Mouse (Mus musculus) T-cell, adult 2 months (primary cell): Measurements from ENCODE around the gene Raph1.

Experiments
- DNase-seq: peaks from one replicate; pipeline ENCODE4 v3.0.0; 2022; ENCODE audit warnings: low spot score

Raph1 gene

DNA sequence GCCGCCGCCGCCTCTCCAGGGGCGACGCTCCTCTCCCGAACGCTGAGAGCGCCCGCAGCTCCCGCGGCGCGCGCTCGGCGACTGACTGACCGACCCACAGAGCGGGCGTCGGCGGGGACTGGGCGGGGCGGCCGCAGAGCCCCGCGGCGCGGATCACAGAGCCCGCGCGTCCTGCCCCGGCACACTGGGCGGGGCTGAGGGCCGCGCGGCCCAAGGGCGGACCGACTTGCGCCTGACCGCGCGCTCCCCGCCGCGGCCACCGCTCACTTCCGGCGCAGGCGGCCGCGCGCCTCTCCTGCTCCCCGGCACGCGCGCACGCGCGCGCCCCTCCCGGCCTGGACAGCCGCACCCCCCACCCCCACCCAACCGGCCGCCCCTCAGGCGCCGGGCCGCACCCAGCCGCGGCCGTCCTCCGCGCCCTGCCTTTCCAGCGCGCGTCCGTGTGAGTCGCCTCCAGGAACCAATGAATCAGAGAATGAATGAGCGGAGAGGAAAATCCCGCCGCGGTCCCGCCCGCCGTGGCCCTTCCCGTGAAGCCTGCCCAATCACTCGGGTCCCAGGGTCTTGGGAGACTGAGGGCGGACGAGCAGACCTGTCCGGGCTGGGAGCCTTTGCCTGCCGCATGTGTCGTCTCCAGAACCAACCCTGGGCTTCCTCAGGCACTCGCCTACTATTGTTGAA, at the start of gene Raph1:
TSS of gene Raph1 (minus strand) at position 474 of the 681 bp plus-strand sequence.
- DNase-seq = peak; percentile 32

DNA sequence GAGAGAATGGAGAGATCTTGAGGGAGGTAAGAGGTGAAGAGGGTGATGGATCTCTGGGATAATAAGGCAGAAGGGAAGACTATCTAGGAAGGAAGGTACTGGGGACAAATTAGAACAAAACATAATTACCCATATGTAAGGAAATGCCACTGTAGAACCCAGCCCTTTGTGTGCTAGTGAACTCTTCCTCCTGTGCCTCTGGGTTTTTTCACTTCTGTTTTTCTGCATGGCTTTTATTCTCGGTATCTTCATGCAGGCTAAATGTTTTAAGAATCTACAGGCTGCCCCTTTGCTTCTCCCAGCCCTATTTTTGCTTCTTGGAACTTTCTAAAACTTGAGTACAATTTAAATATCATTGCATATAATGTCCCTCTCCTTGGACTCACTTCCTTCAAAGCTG, 48.8 kb upstream of the Raph1 start:
- no peak for DNase-seq

DNA sequence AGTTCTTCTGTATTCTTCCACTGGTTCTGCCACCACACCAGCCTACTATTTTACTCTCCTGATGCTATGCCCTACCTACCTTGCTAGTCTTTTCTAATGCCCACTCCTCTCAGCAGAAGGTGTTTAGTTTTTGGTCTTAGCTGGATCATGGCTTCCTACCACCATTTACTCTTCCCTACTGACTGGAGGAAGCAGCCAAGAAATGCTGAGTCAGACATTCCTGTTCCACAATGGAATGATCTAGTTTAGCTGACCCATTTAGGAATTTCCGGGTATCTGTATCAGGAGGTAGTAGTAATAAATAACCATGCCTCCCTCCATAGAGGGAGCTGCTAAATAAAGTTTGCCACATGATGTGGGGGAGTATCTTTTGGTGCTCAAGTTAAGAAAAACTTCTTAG, 48.0 kb upstream of the Raph1 start:
- no peak for DNase-seq

DNA sequence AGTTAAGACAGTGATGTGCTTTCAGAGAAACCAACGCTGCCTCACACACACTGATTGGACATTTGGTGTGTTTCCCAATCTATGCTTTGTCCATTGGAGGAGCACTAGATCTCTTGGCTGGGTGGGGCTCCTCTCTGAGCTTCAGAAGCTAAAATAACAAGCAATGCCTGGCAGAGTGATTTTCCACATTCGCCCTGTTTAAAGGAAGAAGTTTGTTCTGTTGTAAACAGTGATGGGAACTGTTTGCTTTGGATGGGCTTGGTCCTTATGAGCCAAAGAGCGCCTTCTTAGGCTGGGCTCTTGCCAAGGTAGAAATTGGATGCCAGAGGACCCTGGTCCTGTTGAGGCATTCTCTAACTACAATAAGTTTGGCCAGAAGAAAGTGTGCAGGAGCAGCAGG, 45.1 kb upstream of the Raph1 start:
- DNase-seq = no peak

DNA sequence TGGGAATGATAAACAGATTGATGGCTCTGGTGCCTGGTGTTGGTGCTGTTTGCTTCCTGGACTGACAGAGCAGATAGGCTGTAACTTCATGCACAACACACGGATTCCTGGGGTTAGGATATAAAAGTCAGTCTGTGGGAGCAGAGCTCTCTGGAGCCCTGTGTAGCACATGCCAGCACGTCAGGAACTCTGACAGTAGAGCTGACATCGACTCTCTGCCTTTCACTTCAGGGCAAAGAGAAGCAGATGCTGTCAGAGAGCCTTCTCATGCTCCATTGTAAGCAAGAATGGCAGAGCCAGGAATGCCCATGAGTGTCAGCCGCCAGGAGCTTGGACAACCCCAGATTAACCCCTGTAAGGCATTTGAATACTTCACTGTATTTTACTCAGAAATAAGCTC, 43.7 kb upstream of the Raph1 start:
- no peak for DNase-seq

DNA sequence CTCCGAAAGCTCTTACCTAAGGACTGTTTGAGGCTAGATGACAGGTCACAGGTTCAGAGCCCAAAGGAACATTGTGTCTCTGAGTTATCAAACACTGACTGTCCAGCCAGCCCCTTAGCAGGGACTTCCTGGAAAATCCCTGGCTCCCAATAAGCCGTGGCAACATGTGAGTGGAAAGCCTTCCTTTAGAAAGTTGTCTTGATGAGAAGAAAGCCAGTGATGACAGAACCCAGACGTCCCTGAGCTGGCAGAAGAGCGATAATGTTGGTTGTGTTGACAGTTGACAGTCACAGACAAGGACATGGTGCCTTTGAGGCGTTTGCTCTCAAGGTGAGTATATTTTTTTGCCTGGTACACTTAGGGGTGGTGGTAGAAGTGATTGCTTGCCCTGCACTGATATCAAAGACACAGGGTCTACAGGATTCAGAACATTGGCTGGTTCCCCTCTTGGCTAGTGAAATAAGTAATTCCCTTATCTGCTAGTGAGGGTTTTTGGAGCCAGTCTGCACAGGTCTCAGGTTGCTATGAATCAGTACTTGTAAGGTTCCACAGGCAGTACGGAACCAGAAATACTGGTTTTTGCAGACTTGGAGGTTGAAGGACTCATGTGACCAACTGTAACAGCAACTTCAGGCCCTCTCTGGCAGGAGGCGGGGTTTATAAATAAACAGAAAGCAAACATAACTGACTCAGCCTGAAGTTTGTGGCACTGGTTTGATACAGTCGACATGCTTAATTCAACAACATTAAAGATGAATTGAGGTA, 42.3 kb upstream of the Raph1 start:
- no peak for DNase-seq

DNA sequence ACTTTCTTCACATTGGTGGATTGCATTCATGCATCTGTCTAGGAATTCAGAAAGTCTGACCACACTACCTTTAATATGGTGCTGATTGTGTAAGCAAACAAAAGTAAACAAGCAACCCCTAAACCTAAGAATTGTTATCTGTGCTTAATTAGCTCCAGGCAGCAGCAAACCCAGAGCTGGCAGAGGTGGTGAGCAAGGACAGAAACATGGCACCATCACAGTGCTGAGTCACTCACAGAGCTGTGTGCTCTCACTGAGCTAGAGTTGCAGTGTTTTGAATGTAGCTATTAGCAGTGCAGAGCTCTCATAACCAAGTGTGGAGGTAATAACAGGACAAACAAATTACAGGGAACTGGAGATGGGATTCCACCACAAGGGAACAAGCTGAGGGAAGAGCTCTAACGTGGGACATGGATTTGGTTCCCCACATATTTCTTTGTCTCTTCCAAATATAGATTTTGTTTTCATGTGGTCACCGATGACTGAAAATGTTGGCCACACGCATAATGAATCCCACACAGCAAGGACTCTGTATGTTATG, 37.6 kb upstream of the Raph1 start:
- no peak for DNase-seq

DNA sequence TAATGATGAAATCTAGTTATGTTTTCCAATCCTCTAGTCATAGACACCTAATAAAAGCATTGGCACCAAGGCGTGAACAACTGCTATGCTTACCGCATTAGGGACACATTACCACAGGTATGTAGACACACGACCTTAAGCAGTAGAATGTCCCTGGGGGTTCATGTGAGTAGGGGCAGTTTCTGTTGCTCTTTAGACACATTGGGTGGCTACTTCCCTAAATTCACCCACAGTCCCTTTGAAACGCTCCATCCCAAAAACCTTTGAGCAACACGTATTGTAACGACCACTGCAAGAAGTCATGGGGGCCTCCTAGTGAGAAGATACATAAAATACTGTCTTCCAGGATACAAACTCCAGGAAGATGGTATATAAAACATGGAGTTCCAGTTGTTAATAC, 33.8 kb upstream of the Raph1 start:
- DNase-seq = no peak

DNA sequence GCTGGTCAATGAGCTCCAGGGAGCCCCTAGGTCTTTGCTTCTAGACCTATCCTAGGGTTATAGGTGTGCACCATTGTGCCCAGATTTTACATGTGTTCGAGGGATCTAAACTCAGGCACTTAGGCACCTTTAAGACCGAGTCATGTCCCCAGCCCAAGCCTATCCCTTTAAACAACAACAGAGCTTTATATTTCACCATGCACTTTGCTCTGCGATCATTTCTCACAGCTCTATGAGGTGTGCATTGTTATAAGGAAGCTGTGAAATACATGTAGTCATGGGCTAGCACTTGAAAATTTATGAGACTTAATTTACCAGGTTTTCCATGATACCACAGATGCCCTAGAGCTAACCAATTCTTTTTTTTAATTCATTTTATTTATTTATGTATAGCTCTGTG, 33.0 kb upstream of the Raph1 start:
- no peak for DNase-seq

DNA sequence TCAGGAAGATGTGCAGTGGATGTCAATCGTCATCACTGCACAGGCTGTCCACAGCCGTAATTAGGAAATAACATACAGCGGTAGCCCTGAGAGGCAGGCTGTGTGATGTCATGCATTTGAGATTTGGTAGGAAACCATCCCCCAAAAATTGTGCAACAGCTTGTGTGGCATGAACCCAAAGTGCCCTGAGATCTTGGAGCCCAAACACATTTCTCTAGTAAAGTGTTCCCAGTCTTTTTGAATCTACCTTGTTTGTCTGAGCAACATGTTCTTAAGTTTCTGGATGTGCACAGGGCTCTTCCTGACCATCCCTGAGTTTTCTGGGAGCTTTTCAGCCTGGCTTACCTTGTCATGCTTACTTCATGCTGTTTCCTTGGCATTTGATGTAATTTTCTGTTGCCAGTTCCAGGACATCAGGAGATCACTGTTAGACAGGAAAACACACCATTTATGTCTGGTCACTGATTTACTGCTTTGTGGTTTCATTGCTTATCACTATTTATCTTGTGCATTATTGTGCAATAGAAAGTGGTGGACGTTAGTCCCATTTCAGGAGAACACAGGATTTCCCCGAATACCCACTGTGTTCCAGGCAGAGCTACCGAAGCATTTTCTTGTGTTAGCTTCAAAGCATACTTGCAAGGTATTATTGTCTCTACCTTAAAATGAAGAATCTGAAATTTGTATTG, 32.3 kb upstream of the Raph1 start:
- no peak for DNase-seq

DNA sequence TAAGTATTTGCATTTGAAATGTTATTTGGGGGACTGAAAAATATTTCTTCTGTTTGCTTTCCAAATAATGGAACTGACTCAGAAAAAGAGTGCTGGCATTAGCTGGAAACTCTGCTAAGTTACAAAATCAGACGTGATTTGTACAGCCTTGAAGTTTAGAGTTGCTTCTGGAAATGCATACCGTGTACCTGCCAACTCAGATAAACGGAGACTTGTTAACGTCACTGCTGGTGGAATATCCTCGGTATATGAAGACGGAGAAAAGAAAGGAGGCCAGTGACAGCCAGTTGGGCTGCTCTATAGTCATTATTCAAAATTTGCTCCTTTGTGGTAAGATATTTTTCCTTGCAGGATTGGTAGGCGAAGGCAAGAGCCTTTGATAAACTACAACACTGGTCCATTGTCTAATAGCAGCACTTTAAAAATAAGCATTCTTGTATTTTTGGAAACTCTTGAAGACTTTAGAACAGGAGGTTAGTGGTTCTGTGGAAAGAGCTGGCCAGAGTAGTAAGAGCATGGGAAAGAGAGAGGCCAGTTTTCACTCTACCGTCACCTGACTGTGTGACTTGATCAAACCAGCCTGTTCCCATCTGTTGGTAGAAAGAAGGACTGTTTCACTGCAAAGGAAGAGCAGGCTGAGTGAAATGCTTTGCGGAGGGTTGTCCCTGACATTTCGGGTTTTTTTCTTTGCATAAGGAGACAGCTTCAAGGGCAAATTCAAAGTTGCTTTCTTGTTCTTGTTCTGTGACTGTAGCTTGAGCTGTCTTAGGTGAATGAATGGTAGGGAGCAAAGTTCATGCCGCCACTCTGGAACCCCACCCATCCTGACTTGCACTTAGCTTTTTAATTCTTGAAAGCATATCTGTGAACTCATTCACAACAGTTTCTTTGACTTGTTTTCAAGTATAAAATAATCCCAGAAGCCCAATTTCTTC, 29.7 kb upstream of the Raph1 start:
- no peak for DNase-seq

DNA sequence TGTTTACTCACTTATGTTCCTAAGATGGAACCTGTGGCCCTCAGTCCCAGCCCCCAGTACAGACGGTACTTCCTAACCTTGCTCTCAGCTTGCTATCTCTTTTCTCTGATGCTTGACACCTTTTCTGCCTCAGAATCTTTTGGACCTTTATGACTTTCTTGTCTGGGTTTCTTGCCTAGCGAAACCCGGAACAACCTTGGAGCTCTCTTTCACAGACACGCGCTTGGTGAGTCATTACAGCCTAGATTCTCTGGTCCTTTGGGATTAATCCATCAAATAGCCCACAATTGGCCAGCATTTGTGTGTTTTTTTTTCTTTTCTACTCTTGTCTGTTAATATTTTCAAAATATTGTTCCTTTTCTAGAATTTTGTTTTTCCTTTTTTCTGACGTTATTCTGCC, 26.2 kb upstream of the Raph1 start:
- no peak for DNase-seq

DNA sequence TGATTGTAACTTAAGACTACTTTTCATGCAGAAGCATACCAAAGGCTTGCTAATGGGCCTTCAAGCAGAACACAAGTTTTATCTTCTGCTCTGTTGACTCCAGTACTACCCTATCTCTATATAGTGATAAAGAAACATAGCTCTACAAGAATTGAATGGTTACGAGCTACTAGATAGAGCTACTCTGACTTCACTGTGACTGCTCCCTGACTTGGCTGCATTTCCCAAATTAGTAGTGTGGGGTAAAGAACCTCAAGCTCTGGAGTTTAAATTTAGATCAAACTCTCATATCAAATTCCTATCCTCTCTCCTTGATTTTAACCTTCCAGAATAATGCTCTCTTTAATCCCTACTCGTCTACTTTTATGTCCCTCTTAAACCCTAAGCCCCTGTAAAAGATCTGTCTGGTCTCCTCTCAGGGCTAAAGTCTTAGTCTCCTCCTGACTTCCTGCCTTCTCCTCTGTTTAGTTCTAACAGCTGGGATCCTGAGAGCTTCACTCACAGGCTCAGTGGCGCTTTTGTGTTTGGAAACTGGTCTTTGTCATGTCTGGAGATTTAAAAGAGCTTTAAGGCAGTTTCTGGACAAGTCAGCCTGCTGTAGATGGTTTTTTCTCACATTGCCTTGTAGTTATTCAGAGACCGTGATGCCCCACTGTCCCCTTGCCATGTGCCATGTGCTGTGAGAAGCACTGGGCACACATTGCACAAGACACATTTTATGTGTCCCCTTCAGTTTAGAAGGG, 22.2 kb upstream of the Raph1 start:
- no peak for DNase-seq

DNA sequence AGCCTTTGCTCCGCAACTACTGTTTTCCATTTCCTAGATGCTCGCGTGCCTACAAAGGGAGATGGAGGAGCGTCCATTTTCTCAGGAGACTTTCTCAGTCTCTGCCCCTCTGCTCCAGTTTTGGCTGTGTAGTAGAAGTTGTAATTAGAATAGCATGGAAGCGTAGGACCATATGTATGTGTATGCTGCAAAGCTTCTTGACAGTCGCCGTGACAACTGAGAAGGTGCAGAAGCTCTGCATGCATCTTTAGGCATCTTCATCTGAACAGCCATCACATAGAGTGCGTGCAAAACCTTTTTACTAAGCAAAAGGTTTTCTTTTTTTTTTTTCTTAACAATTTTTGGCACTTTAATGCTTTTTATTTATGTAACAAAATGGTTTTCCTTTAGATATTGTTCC, 14.1 kb upstream of the Raph1 start:
- no peak for DNase-seq

DNA sequence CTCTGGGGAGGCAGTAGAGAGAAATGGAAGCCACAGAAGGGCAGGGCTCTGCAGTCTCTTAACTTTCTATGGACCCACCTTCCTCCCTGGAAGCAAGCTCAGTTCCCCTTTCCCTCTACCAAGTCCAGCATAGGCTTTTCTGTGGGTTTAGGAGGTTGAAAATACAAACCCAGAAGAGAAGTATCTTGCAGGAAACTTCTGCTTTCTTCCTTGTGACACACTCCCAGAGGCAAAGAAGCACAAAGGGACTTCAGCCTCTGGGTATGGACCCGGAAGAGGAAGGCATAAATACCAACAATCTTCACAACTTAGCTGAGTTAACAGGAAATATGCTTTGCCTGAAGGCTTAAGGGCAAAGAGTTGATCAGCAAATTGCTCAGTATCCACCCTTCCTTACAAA, 13.0 kb upstream of the Raph1 start:
- DNase-seq = no peak

DNA sequence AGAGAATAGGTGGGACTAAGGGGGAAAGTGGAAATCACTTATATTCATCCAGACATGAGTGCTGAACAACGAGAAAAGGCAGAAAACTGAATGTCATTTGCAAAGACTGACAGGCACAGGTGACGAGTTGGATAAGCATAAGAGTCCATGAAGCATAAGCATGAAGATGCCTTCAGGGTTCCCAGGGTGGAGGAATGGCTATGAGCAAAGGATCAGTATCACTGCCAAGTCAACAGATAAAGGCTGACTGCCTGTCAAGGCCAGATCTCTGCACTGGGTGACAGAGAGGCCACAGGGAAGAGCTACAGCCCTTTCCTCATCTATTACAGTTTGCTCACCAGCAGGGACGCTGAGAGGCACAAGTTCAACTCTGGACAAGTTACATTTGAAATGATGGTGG, 5.8 kb upstream of the Raph1 start:
- no peak for DNase-seq

DNA sequence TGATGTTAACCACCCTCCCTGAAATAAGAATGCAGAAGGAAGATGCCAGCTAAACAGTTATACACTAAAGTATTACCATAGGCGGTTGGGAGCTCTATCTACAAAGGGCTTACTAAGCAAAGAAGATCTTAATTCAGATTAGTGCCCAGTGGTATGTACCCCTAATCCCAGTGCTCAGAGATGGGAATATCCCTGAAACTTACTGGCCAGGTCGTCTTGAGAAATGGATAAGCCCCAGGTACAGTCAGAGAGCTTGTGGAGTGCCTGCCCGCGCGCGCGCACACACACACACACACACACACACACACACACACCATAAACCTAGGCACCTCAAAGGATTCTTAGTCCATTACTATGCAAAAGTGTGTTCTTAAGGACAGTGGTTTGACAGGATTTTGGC, 2.8 kb upstream of the Raph1 start:
- DNase-seq = no peak

DNA sequence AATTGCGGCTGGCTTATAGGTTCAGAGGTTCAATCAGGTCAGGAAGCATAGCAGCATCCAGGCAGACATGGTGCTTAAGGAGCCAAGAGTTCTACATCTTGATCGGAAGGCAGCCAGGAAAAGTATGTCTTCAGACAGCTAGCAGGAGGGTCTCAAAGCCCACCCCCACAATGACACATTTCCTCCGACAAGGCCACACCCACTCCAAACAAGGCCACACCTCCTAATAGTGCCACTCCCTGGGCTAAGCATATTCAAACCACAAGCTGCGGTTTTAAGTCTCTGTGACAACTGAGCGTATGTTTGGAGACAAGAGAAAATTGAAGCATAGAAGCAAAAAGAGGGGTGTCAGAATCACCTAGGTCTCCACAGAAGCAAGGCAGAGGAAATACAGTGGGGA, 2.3 kb upstream of the Raph1 start:
- peak; percentile 32 for DNase-seq

DNA sequence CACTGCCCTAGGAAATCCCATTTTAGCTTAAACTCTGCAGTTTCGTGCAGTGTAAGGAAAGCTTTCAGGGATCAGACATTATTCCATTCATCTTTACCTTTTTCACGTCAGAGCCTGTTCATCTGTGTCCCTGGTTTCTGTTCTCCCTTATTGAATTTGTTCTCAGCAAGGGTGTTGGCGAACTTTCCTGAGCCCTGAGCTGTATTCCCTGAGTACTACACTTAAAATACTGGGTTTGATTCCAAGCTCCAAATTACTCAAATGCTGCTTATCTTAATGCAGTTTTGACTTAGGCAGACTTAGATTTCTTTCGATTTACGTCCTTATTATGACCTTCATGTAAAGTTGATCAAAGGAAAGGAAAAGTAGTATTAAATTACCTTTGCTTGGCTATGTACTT, 417 bp upstream of the Raph1 start:
- DNase-seq = no peak

DNA sequence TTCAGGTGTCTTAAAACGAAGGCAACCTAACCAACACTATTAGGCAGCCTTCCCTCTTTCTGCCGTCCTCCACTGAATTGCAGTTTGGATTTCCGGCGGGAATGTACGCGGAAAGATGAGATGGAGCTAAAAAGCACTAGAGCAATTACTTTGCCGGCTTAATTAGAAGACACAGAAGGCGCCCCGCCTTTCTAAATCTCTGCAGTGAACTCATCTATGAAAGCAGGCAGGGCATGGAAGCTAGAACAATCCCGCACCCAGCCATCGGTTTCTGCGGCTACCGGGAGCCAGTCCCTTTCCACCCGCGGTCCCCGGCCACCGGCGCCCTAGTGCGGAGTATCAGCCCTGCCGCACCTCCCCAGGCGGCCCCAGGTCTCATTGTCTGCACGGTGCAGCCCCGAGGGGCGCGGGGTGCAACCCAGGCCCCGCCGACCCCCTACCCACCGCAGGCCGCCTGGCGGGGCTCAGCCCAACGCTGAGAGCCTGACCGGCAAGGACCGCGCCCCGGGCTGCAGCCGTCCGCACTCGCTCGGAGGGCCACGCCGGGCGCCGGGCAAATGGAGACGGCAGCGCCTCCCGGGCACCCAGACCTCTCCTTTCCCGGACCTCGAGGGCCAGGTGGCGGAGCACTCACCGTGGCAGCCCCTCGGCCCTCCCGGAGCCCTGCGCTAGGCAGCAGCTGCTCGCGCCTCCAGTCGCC, 823 bp downstream of the Raph1 start:
- DNase-seq = peak; percentile 8
